Mouse (Mus musculus): ENCODE results near the gene Cebpz.

GRCm38 (mm10) chr17:78983736-78984135 lies 46.9 kb upstream of the Cebpz start:
- TF ChIP-seq CTCF (IDR thresholded peaks at IDR 0.05; ENCODE audit: low read depth, low read length) (no peak), TAL1 (conservative IDR thresholded peaks at IDR 0.05; ENCODE audit: low read depth, low read length) (no peak), GATA1 (IDR thresholded peaks at IDR 0.05; ENCODE audit: borderline replicate concordance, low read length) (no peak), GATA2 (IDR thresholded peaks at IDR 0.05; ENCODE audit: borderline replicate concordance, low read depth, low read length) (no peak), POLR2AphosphoS5 (IDR thresholded peaks at IDR 0.05; ENCODE audit: insufficient replicate concordance, low read depth, low read length) (no peak)
